8 mouse cellular contexts compared by ENCODE assay signal in the genomic region with DNA sequence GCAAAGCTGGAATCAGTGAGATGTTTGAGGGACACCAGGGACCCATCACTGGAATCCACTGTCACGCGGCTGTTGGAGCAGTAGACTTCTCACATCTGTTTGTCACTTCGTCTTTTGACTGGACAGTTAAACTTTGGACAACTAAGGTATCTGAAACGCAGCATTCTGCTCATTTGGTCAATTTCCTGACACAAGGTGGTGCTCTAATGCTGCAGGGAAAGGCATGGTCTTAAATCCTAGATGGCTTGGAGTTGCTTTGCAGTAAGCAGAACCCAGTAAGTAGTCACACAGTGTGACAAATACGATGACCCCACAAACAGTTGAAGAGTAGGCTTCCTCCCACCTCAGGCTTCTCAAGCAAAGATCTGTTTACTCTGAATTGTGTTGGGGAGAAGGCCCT. TPM values are rescaled to one million over a fixed set of nuclear protein-coding genes. Genes with fewer than 3 reads are reported as not detected.
A peak's percentile ranks its signal among the peaks of the same experiment; 100 is the strongest.
DNase-seq lines count a peak whose midpoint lies in the region; ATAC-seq and TF ChIP-seq lines count a peak whose summit lies in the region.
"Had no signal": no experiment of that assay in that cellular context is flagged by ENCODE, and none has a peak within 500 bp of the region (broad histone marks: within the 10 kb centered on the region; RNA-seq: fewer than 3 reads in every experiment).

No protein-coding gene starts in this region.

- WGBS in heart, adult 2 months, result 74% methylated on average over 5 of the region's 5 CpGs
- 81% methylated on average over 5 of the region's 5 CpGs for WGBS in heart, embryonic 12.5 days
- WGBS in liver, postnatal 0 days (ENCODE audit: insufficient replicate concordance), result 75% methylated on average over 5 of the region's 5 CpGs
- WGBS in liver, embryonic 12.5 days (ENCODE audit: insufficient replicate concordance), result 82% methylated on average over 5 of the region's 5 CpGs

- intact Hi-C loops in heart, adult 2 months (cut with DNase I), result no loop called here
- intact Hi-C loops in left cerebral cortex, postnatal 4 days (cut with DNase I), result loop anchor here (10.0 kb wide), 2 partner anchors 274 to 564 kb away; partner anchors contain the start of gene Dlx1

- TF ChIP-seq EP300 in heart, adult 2 months (IDR thresholded peaks at IDR 0.05; ENCODE audit: insufficient read depth, low read depth, low read length), result no peak
- no peak for TF ChIP-seq EP300 in liver, postnatal 0 days (IDR thresholded peaks at IDR 0.05; ENCODE audit: low read depth)

- TF ChIP-seq CTCF in heart, adult 2 months (IDR thresholded peaks at IDR 0.05), result peak; percentile 58
- peak; percentile 67 for TF ChIP-seq CTCF in liver, postnatal 0 days (IDR thresholded peaks at IDR 0.05; ENCODE audit: low read depth)
- peak; percentile 26 for TF ChIP-seq CTCF in Patski (IDR thresholded peaks at IDR 0.05)

- H3K9ac ChIP-seq in heart, adult 2 months (ENCODE audit: low read depth, low read length), result no peak overlapping the region
- no peak overlapping the region for H3K9ac ChIP-seq in heart, embryonic 12.5 days
- H3K9ac ChIP-seq in liver, postnatal 0 days (replicated peaks), result no peak overlapping the region
- H3K9ac ChIP-seq in liver, embryonic 12.5 days, result no peak overlapping the region

- H3K4me2 ChIP-seq in heart, embryonic 12.5 days, result no peak overlapping the region
- no peak overlapping the region for H3K4me2 ChIP-seq in liver, postnatal 0 days (ENCODE audit: low read depth, low read length)
- H3K4me2 ChIP-seq in liver, embryonic 12.5 days, result no peak overlapping the region

- H3K79me2 ChIP-seq in heart, adult 2 months (replicated peaks; ENCODE audit: control insufficient read depth, insufficient read depth, low read length), result no peaks in the 10 kb centered on the region

- H3K9me3 ChIP-seq in heart, embryonic 12.5 days (replicated peaks), result no peaks in the 10 kb centered on the region
- no peaks in the 10 kb centered on the region for H3K9me3 ChIP-seq in liver, postnatal 0 days (ENCODE audit: low read length)
- H3K9me3 ChIP-seq in liver, embryonic 12.5 days (replicated peaks), result no peaks in the 10 kb centered on the region

- H3K36me3 ChIP-seq in heart, adult 2 months (ENCODE audit: control insufficient read depth, insufficient read depth, low read length), result peaks cover 4% of the 10 kb centered on the region
- H3K36me3 ChIP-seq in heart, embryonic 12.5 days, result peaks cover 55% of the 10 kb centered on the region
- H3K36me3 ChIP-seq in liver, postnatal 0 days (replicated peaks; ENCODE audit: insufficient read depth, low read length), result peaks cover 48% of the 10 kb centered on the region
- H3K36me3 ChIP-seq in liver, embryonic 12.5 days, result peaks cover 73% of the 10 kb centered on the region

- no peaks in the 10 kb centered on the region for H3K4me1 ChIP-seq in heart, adult 2 months (ENCODE audit: control insufficient read depth, insufficient read depth, low read length)
- H3K4me1 ChIP-seq in heart, embryonic 12.5 days (replicated peaks), result no peaks in the 10 kb centered on the region
- peaks cover 13% of the 10 kb centered on the region; the same call in 1 of the 2 replicates for H3K4me1 ChIP-seq in liver, postnatal 0 days (ENCODE audit: insufficient read depth)
- peaks cover 18% of the 10 kb centered on the region; the same call in 1 of the 2 replicates for H3K4me1 ChIP-seq in liver, embryonic 12.5 days

- no peak overlapping the region for H3K4me3 ChIP-seq in heart, adult 2 months
- H3K4me3 ChIP-seq in heart, embryonic 12.5 days, result no peak overlapping the region
- H3K4me3 ChIP-seq in liver, postnatal 0 days (ENCODE audit: low read depth, low read length), result no peak overlapping the region
- no peak overlapping the region for H3K4me3 ChIP-seq in liver, embryonic 12.5 days

- DNase-seq in heart, adult 2 months, result no peak
- no peak for DNase-seq in liver, postnatal 0 days
- DNase-seq in Patski (ENCODE audit: low read depth, low spot score), result no peak
- DNase-seq in left cerebral cortex, postnatal 4 days, result no peak
- DNase-seq: right cerebral cortex, postnatal 4 days had no signal

- TF ChIP-seq POLR2A in heart, adult 2 months (IDR thresholded peaks at IDR 0.05; ENCODE audit: insufficient read depth, low read depth, low read length), result no peak

- in situ Hi-C loops in Patski (cut with MboI; ENCODE audit: low pct_unique_long_range_greater_than_20kb), result no loop called here

- no peak overlapping the region for H3K27ac ChIP-seq in heart, adult 2 months
- H3K27ac ChIP-seq in heart, embryonic 12.5 days (ENCODE audit: poor library complexity, severe bottlenecking), result no peak overlapping the region
- no peak overlapping the region for H3K27ac ChIP-seq in liver, postnatal 0 days (ENCODE audit: low read depth)
- H3K27ac ChIP-seq in liver, embryonic 12.5 days, result no peak overlapping the region

- ATAC-seq in heart, embryonic 12.5 days (ENCODE audit: insufficient number of reproducible peaks, low FRiP score), result no peak
- no peak for ATAC-seq in liver, postnatal 0 days
- ATAC-seq in liver, embryonic 12.5 days, result no peak
- ATAC-seq in Patski, result no peak
- 0 out of 2 replicates have a peak, but pooled peaks have one; percentile 31 for ATAC-seq in megakaryocyte progenitor cell, adult 5-6 weeks (replicated peaks; ENCODE audit: poor library complexity)

- CTCF ChIA-PET in Patski (lab: Charles Lee), result interaction anchor here (1.2 to 2.0 kb wide), 4 partner anchors 9 to 98 kb away, joined by 3 to 6 read pairs (median 5); no protein-coding TSS in a partner anchor

- POLR2A ChIA-PET in Patski (lab: Charles Lee), result no interaction called here

- H3K27me3 ChIP-seq in heart, adult 2 months (ENCODE audit: control insufficient read depth, insufficient read depth, low read length), result no peaks in the 10 kb centered on the region
- H3K27me3 ChIP-seq in heart, embryonic 12.5 days (replicated peaks), result no peaks in the 10 kb centered on the region
- no peaks in the 10 kb centered on the region for H3K27me3 ChIP-seq in liver, postnatal 0 days (ENCODE audit: insufficient read depth, low read length)
- no peaks in the 10 kb centered on the region for H3K27me3 ChIP-seq in liver, embryonic 12.5 days (replicated peaks)
- no peaks in the 10 kb centered on the region for H3K27me3 ChIP-seq in Patski

RNA-seq across cellular contexts. Expression of gene Dync1i2, which starts 39.3 kb away (rescaled TPM):
- 10 to 100 TPM; 56.2 to 58.7 TPM for total RNA-seq in heart, adult 2 months (2021)
- polyA plus RNA-seq in heart, adult 2 months (2012; rRNA removed), result 19.9 and 35.8 TPM in 2 replicates
- 82.0 and 82.4 TPM in 2 replicates for polyA plus RNA-seq in heart, embryonic 12.5 days (2016; fragmentation: Nextera tagmentation; extraction: Ambion mirVana)
- polyA plus RNA-seq in liver, postnatal 0 days (2015; fragmentation: Nextera tagmentation; extraction: Ambion mirVana), result 20.9 and 21.5 TPM in 2 replicates
- polyA plus RNA-seq in liver, embryonic 12.5 days (2016; fragmentation: Nextera tagmentation; extraction: Ambion mirVana), result 42.0 and 43.0 TPM in 2 replicates
- 178 TPM for polyA plus RNA-seq in Patski (2021)
- total RNA-seq in megakaryocyte progenitor cell, adult 5-6 weeks (2015), result 87.8 and 104 TPM in 2 replicates
- 75.0 and 89.2 TPM in 2 replicates for total RNA-seq in megakaryocyte progenitor cell, adult 5-6 weeks (2017)
- total RNA-seq in left cerebral cortex, postnatal 4 days (2021), result 100 to 1,000 TPM; 263 to 268 TPM
